Mouse (Mus musculus) ES-E14 (cell line): ENCODE measurements around the gene Tmem30a. TPM values are rescaled to one million over a fixed set of nuclear protein-coding genes. Genes with fewer than 3 reads are reported as not detected.
A peak's percentile ranks its signal among the peaks of the same experiment; 100 is the strongest.

Experiments used
- DNase-seq: peaks from one replicate; pipeline ENCODE4 v3.0.0-alpha.2; 2013; ENCODE audit warnings: low read depth, low spot score
- H3K27ac ChIP-seq: 2 replicates; pipeline ENCODE4 v1.5.1; 2012; ENCODE audit warnings: low read depth, mild to moderate bottlenecking, low read length, moderate library complexity, mixed read lengths; ENCODE audit not compliant: poor library complexity, insufficient read depth, severe bottlenecking
- H3K36me3 ChIP-seq: 2 replicates; pipeline ENCODE4 v1.6.1; 2012; ENCODE audit warnings: mild to moderate bottlenecking, low read length, moderate library complexity, mixed read lengths; ENCODE audit not compliant: control insufficient read depth, poor library complexity, insufficient read depth, severe bottlenecking
- H3K4me1 ChIP-seq, 2 experiments: fragments of 150-350 bp in 1 of 2; sonication (generic) in 1 of 2; 2 replicates each; pipeline ENCODE4 v1.6.1; 2012; ENCODE audit warnings: low read length in 2 of 2, mild to moderate bottlenecking in 1 of 2, mixed read lengths in 1 of 2; ENCODE audit not compliant: control insufficient read depth in 2 of 2, insufficient read depth in 2 of 2, poor library complexity in 1 of 2
- H3K4me3 ChIP-seq, 2 experiments: fragments of 150-350 bp in 1 of 2; sonication (generic) in 1 of 2; 2 replicates each; pipeline ENCODE4 v1.5.1; 2012; ENCODE audit warnings: low read length in 2 of 2, low read depth in 1 of 2, mild to moderate bottlenecking in 1 of 2, mixed read lengths in 1 of 2; ENCODE audit not compliant: insufficient read depth in 1 of 2, poor library complexity in 1 of 2, severe bottlenecking in 1 of 2
- H3K9ac ChIP-seq: 2 replicates; pipeline ENCODE4 v1.6.1; 2012; ENCODE audit warnings: low read depth, mild to moderate bottlenecking, low read length, mixed read lengths; ENCODE audit not compliant: poor library complexity, insufficient read depth, severe bottlenecking
- H3K9me3 ChIP-seq: fragments of 150-350 bp; sonication (generic); 2 replicates; pipeline ENCODE4 v1.6.1; 2012; ENCODE audit warnings: low read depth, mild to moderate bottlenecking, low read length; ENCODE audit not compliant: control insufficient read depth, insufficient read depth
- CHD2 ChIP-seq: IDR thresholded peaks from 2 replicates; pipeline ENCODE4 v1.6.1; 2014; ENCODE audit warnings: mild to moderate bottlenecking, low read depth, low read length, inconsistent platforms
- HCFC1 ChIP-seq: IDR thresholded peaks from 2 replicates; pipeline ENCODE4 v1.6.1; 2012; ENCODE audit warnings: low read length, inconsistent platforms, borderline replicate concordance; ENCODE audit not compliant: insufficient read depth
- MAFK ChIP-seq: IDR thresholded peaks from 2 replicates; pipeline ENCODE4 v1.6.1; 2014; ENCODE audit warnings: mild to moderate bottlenecking, low read depth, low read length, inconsistent platforms; ENCODE audit not compliant: insufficient read depth
- ZC3H11A ChIP-seq: IDR thresholded peaks from 2 replicates; pipeline ENCODE4 v1.6.1; 2012; ENCODE audit warnings: low read depth, mild to moderate bottlenecking, inconsistent platforms, low read length, borderline replicate concordance
- ZNF384 ChIP-seq: IDR thresholded peaks from 2 replicates; pipeline ENCODE4 v1.6.1; 2012; ENCODE audit warnings: low read depth, low read length, inconsistent platforms
- in situ Hi-C, 2 experiments: fragments of 600-800 bp; cut with MboI; formaldehyde crosslinking; loops; one replicate each; pipeline ENCODE4 v1.15.1; 2025; ENCODE audit warnings: low sequenced_read_pairs in 2 of 2, inconsistent platforms in 1 of 2; ENCODE audit not compliant: unreplicated experiment in 2 of 2
- total RNA-seq: library from RNA; depleted of rRNA; stranded (reverse); fragments of 300-350 nt; gene quantifications from 2 replicates; pipeline ENCODE4 v1.2.3, GENCODE M21; 2012; rRNA removed

Gene Tmem30a
- total RNA-seq, 1 experiment, result 49.1 TPM

GRCm38 (mm10) chr9:79719451-79719850 lies 73.9 kb downstream of the Tmem30a start:
- Histone ChIP-seq H3K9ac (no peak overlapping the region), H3K36me3 (no peaks in the 10 kb centered on the region), H3K4me1 (no peaks in the 10 kb centered on the region), H3K4me3 (peak overlapping the region; percentile 2 to 65; a peak in 2 of 4 replicates), H3K27ac (no peak overlapping the region), H3K9me3 (no peaks in the 10 kb centered on the region)
- in situ Hi-C loops, result loop anchor here (5.0 to 25.0 kb wide), 3 partner anchors 672 to 947 kb away; no protein-coding TSS in a partner anchor
- DNase-seq, result no peak
- TF ChIP-seq CHD2 (no peak), ZC3H11A (no peak), MAFK (no peak), HCFC1 (no peak), ZNF384 (no peak)

Other genes starting within 250 kb of the Tmem30a start
- gene Col12a1, start 74.7 kb downstream of the Tmem30a start, total RNA-seq, result 3.9 and 14.5 TPM in 2 replicates
- gene Cox7a2, start 33.6 kb downstream of the Tmem30a start, total RNA-seq, result 300 and 318 TPM in 2 replicates
- gene Filip1, start 219.3 kb upstream of the Tmem30a start, total RNA-seq, result 0.09 and 0.21 TPM in 2 replicates